Mouse (Mus musculus) heart, embryonic 13.5 days (tissue): ENCODE data around the gene Arhgef40. TPM values are rescaled to one million over a fixed set of nuclear protein-coding genes. Genes with fewer than 3 reads are reported as not detected.

ENCODE experiments used
- ATAC-seq: fragments of 200-750 bp; cut with Nextera tagmentation; 2 replicates; pipeline ENCODE4 v1.8.0; 2017; ENCODE audit warnings: moderate TSS enrichment; ENCODE audit not compliant: insufficient number of reproducible peaks, low FRiP score, low TSS enrichment; ENCODE audit errors: extremely low read depth
- H3K27ac ChIP-seq: fragments of 300-500 bp; sonication (generic); replicated peaks from 2 replicates; pipeline ENCODE4 v1.5.1; 2015; ENCODE audit warnings: moderate library complexity, mild to moderate bottlenecking, inconsistent platforms
- H3K27me3 ChIP-seq: fragments of 300-500 bp; sonication (generic); replicated peaks from 2 replicates; pipeline ENCODE4 v1.6.1; 2015; ENCODE audit warnings: mild to moderate bottlenecking, inconsistent platforms
- H3K36me3 ChIP-seq: fragments of 300-500 bp; sonication (generic); 2 replicates; pipeline ENCODE4 v1.6.1; 2015; ENCODE audit warnings: mild to moderate bottlenecking, inconsistent platforms
- H3K4me1 ChIP-seq: fragments of 300-500 bp; sonication (generic); 2 replicates; pipeline ENCODE4 v1.6.1; 2015; ENCODE audit warnings: inconsistent platforms
- H3K4me2 ChIP-seq: fragments of 300-500 bp; sonication (generic); 2 replicates; pipeline ENCODE4 v1.6.1; 2015; ENCODE audit warnings: inconsistent platforms, mild to moderate bottlenecking, moderate library complexity
- H3K4me3 ChIP-seq: fragments of 300-500 bp; sonication (generic); 2 replicates; pipeline ENCODE4 v1.5.1; 2015; ENCODE audit warnings: moderate library complexity, mild to moderate bottlenecking, inconsistent platforms
- H3K9ac ChIP-seq: fragments of 300-500 bp; sonication (generic); 2 replicates; pipeline ENCODE4 v1.6.1; 2015; ENCODE audit warnings: inconsistent platforms, mild to moderate bottlenecking, moderate library complexity
- H3K9me3 ChIP-seq: fragments of 300-500 bp; sonication (generic); 2 replicates; pipeline ENCODE4 v1.6.1; 2016; ENCODE audit warnings: inconsistent platforms
- WGBS: fragments of 180-500 bp; shearing (Covaris S2); methylation state at CpG from one replicate; pipeline ENCODE4 v1.1.7; 2015; ENCODE audit warnings: mixed read lengths; 5-methylcytosine and 5-hydroxymethylcytosine counted together
- polyA plus RNA-seq: library from polyadenylated mRNA; unstranded; fragments of >200 nt; fragmentation: Nextera tagmentation; extraction: Ambion mirVana; gene quantifications from 2 replicates; pipeline ENCODE4 v1.2.1, GENCODE M21; 2015

Arhgef40 gene
- 63.9 and 69.5 TPM in 2 replicates for polyA plus RNA-seq

GRCm38 (mm10) chr14:51984247-51985231, at the start of gene Arhgef40:
Gene Arhgef40 (plus strand): TSS chr14:51984719.
- Histone ChIP-seq H3K9ac (peak within 1 kb of the TSS; percentile 86), H3K27me3 (no peaks in the 10 kb centered on the region; the same call in 1 of the 2 replicates), H3K4me1 (peaks cover 37% of the 10 kb centered on the region), H3K27ac (peak within 1 kb of the TSS; percentile 98), H3K9me3 (no peaks in the 10 kb centered on the region), H3K36me3 (peaks cover 25% of the 10 kb centered on the region), H3K4me2 (peak within 1 kb of the TSS; percentile 92), H3K4me3 (peak within 1 kb of the TSS; percentile 78)
- ATAC-seq, result peak; percentile 78
- under 1% methylated on average over 73 of the region's 74 CpGs for WGBS

GRCm38 (mm10) chr14:51939005-51939404, 45.5 kb upstream of the Arhgef40 start:
- Histone ChIP-seq H3K9me3 (peaks cover 6% of the 10 kb centered on the region; the same call in 1 of the 2 replicates), H3K4me2 (no peak overlapping the region), H3K27me3 (no peaks in the 10 kb centered on the region), H3K36me3 (no peaks in the 10 kb centered on the region), H3K4me3 (no peak overlapping the region), H3K27ac (no peak overlapping the region), H3K4me1 (peaks cover 6% of the 10 kb centered on the region; the same call in 1 of the 2 replicates), H3K9ac (no peak overlapping the region)
- WGBS, result 79% methylated on average over 9 of the region's 9 CpGs
- no peak for ATAC-seq

- peaks cover 6% of the 10 kb centered on the region; the same call in 1 of the 2 replicates for H3K4me1 ChIP-seq
- H3K27me3 ChIP-seq, result no peaks in the 10 kb centered on the region
- peaks cover 6% of the 10 kb centered on the region; the same call in 1 of the 2 replicates for H3K9me3 ChIP-seq
- ATAC-seq, result no peak
- no peak overlapping the region for H3K4me2 ChIP-seq
- 49% methylated on average over 8 of the region's 8 CpGs for WGBS
- H3K9ac ChIP-seq, result no peak overlapping the region
- no peaks in the 10 kb centered on the region for H3K36me3 ChIP-seq
- no peak overlapping the region for H3K27ac ChIP-seq
- H3K4me3 ChIP-seq, result no peak overlapping the region
Observed at GRCm38 (mm10) chr14:51940944-51941560, 43.5 kb upstream of the Arhgef40 start.

DNA sequence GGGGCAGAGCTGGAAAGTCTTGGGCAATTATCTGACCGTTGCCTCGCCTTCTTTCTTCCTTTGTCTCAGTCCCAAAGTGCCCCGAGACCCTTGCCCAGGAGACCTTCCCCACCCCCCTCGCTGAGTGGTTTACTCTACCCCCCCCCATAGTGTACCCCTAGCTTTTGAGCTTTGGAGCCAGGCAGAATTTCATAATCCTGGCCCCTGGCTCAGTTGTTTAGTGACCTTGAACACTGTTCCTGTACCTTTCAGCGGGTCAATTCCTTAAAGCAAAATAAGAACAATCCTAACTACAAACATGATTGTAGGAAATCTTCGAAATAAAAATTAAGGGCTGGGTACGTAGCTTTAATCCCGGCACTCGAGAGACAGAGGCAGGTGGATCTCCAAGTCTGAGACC, 42.9 kb upstream of the Arhgef40 start:
- no peaks in the 10 kb centered on the region for H3K36me3 ChIP-seq
- no peak for ATAC-seq
- H3K9ac ChIP-seq, result no peak overlapping the region
- H3K4me3 ChIP-seq, result no peak overlapping the region
- no peak overlapping the region for H3K27ac ChIP-seq
- no peaks in the 10 kb centered on the region for H3K27me3 ChIP-seq
- 67% methylated on average over 9 of the region's 9 CpGs for WGBS
- peaks cover 6% of the 10 kb centered on the region; the same call in 1 of the 2 replicates for H3K4me1 ChIP-seq
- peaks cover 6% of the 10 kb centered on the region; the same call in 1 of the 2 replicates for H3K9me3 ChIP-seq
- H3K4me2 ChIP-seq, result no peak overlapping the region

- Histone ChIP-seq H3K4me2 (no peak overlapping the region), H3K4me3 (no peak overlapping the region), H3K4me1 (peaks cover 6% of the 10 kb centered on the region; the same call in 1 of the 2 replicates), H3K27me3 (no peaks in the 10 kb centered on the region), H3K27ac (no peak overlapping the region), H3K9me3 (peaks cover 6% of the 10 kb centered on the region; the same call in 1 of the 2 replicates), H3K36me3 (no peaks in the 10 kb centered on the region), H3K9ac (no peak overlapping the region)
- 52% methylated on average over 7 of the region's 7 CpGs for WGBS
- no peak for ATAC-seq
Observed at GRCm38 (mm10) chr14:51942236-51942635, 42.3 kb upstream of the Arhgef40 start.

DNA sequence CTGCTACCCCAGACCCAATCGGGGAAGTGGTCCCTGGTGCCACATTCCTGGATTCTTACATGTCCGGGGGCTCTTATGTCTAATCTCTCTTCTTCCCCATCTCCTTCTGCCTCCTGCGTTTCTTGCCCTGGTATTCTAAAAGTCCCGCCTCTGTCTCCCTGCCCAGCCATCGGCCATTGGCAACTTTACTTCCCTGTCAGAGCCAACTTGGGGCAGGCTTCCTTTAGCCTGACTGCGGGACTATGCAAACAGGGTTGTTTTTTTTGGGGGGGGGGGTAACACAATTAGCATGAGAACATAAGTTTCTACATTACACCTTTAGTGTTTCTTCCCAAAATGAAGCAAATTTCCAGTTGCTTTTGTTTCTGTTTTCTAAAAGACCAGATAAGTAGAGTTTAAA, 41.2 kb upstream of the Arhgef40 start:
- Histone ChIP-seq H3K36me3 (no peaks in the 10 kb centered on the region), H3K27me3 (no peaks in the 10 kb centered on the region), H3K9ac (no peak overlapping the region), H3K4me2 (no peak overlapping the region), H3K27ac (no peak overlapping the region), H3K4me1 (peaks cover 6% of the 10 kb centered on the region; the same call in 1 of the 2 replicates), H3K4me3 (no peak overlapping the region), H3K9me3 (no peaks in the 10 kb centered on the region; the same call in 1 of the 2 replicates)
- 54% methylated on average over 6 of the region's 6 CpGs for WGBS
- ATAC-seq, result no peak

- Histone ChIP-seq H3K36me3 (no peaks in the 10 kb centered on the region), H3K4me2 (no peak overlapping the region), H3K27ac (no peak overlapping the region), H3K27me3 (no peaks in the 10 kb centered on the region), H3K4me1 (peaks cover 6% of the 10 kb centered on the region), H3K4me3 (no peak overlapping the region), H3K9me3 (0 out of 2 replicates have a peak, but pooled peaks cover 2% of the 10 kb centered on the region), H3K9ac (no peak overlapping the region)
- ATAC-seq, result no peak
- WGBS, result 77% methylated on average over 2 of the region's 2 CpGs
Observed at GRCm38 (mm10) chr14:51960316-51960715, 24.2 kb upstream of the Arhgef40 start.

DNA sequence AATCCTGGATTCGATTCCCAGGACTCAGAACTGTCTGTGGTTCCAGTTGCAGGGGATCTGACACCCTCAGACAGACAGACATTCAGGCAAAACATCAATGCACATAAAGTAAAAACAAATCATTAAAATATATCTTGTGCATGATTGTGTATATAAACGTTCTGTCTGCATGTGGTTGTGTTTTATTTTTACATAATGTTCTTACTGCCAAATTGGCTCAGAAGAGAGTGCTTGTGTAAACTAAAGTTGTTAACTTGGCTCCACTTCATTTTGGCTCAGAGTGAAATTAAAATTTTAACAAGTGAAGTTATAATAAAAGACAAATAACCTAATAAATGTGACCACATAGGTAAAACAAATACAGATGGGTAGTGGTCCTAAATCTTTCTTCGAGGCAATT, 17.1 kb upstream of the Arhgef40 start:
- Histone ChIP-seq H3K27ac (no peak overlapping the region), H3K9me3 (no peaks in the 10 kb centered on the region), H3K9ac (no peak overlapping the region), H3K27me3 (no peaks in the 10 kb centered on the region), H3K36me3 (no peaks in the 10 kb centered on the region), H3K4me3 (no peak overlapping the region), H3K4me2 (no peak overlapping the region), H3K4me1 (peaks cover under 1% of the 10 kb centered on the region)
- ATAC-seq, result no peak
- WGBS, result 76% methylated on average over 3 of the region's 3 CpGs

- no peak for ATAC-seq
- 81% methylated on average over 3 of the region's 3 CpGs for WGBS
Observed at GRCm38 (mm10) chr14:51979252-51979651, 5.3 kb upstream of the Arhgef40 start.

DNA sequence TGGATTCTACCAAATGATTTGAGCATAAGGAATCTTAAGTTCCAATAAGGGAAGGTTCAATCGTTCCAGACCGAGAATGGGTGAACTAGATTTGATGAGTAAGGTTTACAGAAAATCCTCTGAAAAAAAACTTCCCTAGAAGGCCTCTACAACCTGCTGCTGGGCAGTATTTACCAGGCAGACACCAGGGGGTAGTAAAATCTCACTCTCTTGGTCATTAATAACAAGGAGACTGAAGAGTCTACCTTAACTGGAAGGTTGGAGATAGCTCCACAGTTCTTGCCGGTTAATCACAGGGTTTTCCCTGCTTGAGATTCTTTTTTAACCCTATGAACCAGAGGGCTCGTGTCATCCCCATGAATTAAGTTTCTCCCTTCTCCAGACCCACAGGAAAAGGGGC, 1.3 kb upstream of the Arhgef40 start:
- peak overlapping the region; percentile 92 for H3K4me2 ChIP-seq
- peaks cover 13% of the 10 kb centered on the region for H3K36me3 ChIP-seq
- no peaks in the 10 kb centered on the region for H3K9me3 ChIP-seq
- ATAC-seq, result no peak
- WGBS, result 59% methylated on average over 4 of the region's 4 CpGs
- no peak overlapping the region; the same call in 1 of the 2 replicates for H3K4me3 ChIP-seq
- H3K27me3 ChIP-seq, result no peaks in the 10 kb centered on the region; the same call in 1 of the 2 replicates
- H3K27ac ChIP-seq, result no peak overlapping the region
- H3K9ac ChIP-seq, result peak overlapping the region; percentile 86; the same call in 1 of the 2 replicates
- H3K4me1 ChIP-seq, result peaks cover 34% of the 10 kb centered on the region

More at GRCm38 (mm10) chr14:51979252-51979651, 5.3 kb upstream of the Arhgef40 start:
- Histone ChIP-seq H3K9ac (no peak overlapping the region), H3K27ac (no peak overlapping the region), H3K27me3 (no peaks in the 10 kb centered on the region; the same call in 1 of the 2 replicates), H3K36me3 (no peaks in the 10 kb centered on the region), H3K4me3 (no peak overlapping the region), H3K9me3 (no peaks in the 10 kb centered on the region), H3K4me2 (no peak overlapping the region), H3K4me1 (peaks cover 10% of the 10 kb centered on the region)

- no peak for ATAC-seq
- Histone ChIP-seq H3K36me3 (peaks cover 18% of the 10 kb centered on the region), H3K4me3 (peak overlapping the region; percentile 78), H3K27ac (peak overlapping the region; percentile 98), H3K4me1 (peaks cover 34% of the 10 kb centered on the region), H3K27me3 (no peaks in the 10 kb centered on the region; the same call in 1 of the 2 replicates), H3K9me3 (no peaks in the 10 kb centered on the region), H3K9ac (peak overlapping the region; percentile 86), H3K4me2 (peak overlapping the region; percentile 92)
- 13% methylated on average over 10 of the region's 10 CpGs for WGBS
Observed at GRCm38 (mm10) chr14:51983855-51984246, 668 bp upstream of the Arhgef40 start.
